Mouse (Mus musculus) liver, adult 2 months (tissue): Measurements from ENCODE around the gene Spg7. TPM values are rescaled to one million over a fixed set of nuclear protein-coding genes. Genes with fewer than 3 reads are reported as not detected.
A peak's percentile ranks its signal among the peaks of the same experiment; 100 is the strongest.

Experiments
- DNase-seq: peaks from one replicate; pipeline ENCODE4 v3.0.0-alpha.2; 2011; ENCODE audit warnings: low read depth, low spot score; ENCODE audit errors: extremely low read depth
- H3K27ac ChIP-seq: fragments of 200-500 bp; replicated peaks from 2 replicates; pipeline ENCODE4 v1.5.1; 2012; ENCODE audit warnings: low read depth, mild to moderate bottlenecking, control low read depth, inconsistent platforms, low read length; ENCODE audit not compliant: insufficient read depth
- H3K27me3 ChIP-seq: fragments of 200-500 bp; 2 replicates; pipeline ENCODE4 v1.6.1; 2012; ENCODE audit warnings: mild to moderate bottlenecking, moderate library complexity, low read length, inconsistent platforms; ENCODE audit not compliant: control insufficient read depth, insufficient read depth
- H3K36me3 ChIP-seq: fragments of 200-500 bp; 2 replicates; pipeline ENCODE4 v1.6.1; 2012; ENCODE audit warnings: low read length, inconsistent platforms; ENCODE audit not compliant: control insufficient read depth, insufficient read depth
- H3K4me1 ChIP-seq: fragments of 200-500 bp; 2 replicates; pipeline ENCODE4 v1.6.1; 2011; ENCODE audit warnings: low read length; ENCODE audit not compliant: control insufficient read depth, insufficient read depth
- H3K4me3 ChIP-seq: fragments of 200-500 bp; 2 replicates; pipeline ENCODE4 v1.5.1; 2011; ENCODE audit warnings: low read depth, mild to moderate bottlenecking, control low read depth, low read length, moderate library complexity; ENCODE audit not compliant: insufficient read depth
- H3K79me2 ChIP-seq: fragments of 200-500 bp; 2 replicates; pipeline ENCODE4 v1.6.1; 2012; ENCODE audit warnings: inconsistent platforms, mild to moderate bottlenecking, low read length, moderate library complexity; ENCODE audit not compliant: control insufficient read depth, insufficient read depth
- H3K9ac ChIP-seq: fragments of 200-500 bp; 2 replicates; pipeline ENCODE4 v1.6.1; 2012; ENCODE audit warnings: low read depth, mild to moderate bottlenecking, control low read depth, inconsistent platforms, low read length
- CTCF ChIP-seq: fragments of 200-500 bp; IDR thresholded peaks from 2 replicates; pipeline ENCODE4 v1.5.1; 2011; ENCODE audit warnings: low read depth, low read length, control low read depth
- POLR2A ChIP-seq: fragments of 200-500 bp; IDR thresholded peaks from 2 replicates; pipeline ENCODE4 v1.6.1; 2011; ENCODE audit warnings: low read length, control low read depth; ENCODE audit not compliant: insufficient read depth; ENCODE audit errors: extremely low read depth
- WGBS: fragments of 180-500 bp; shearing (Covaris S2); methylation state at CpG from one replicate; pipeline ENCODE4 v1.1.7; 2018; 5-methylcytosine and 5-hydroxymethylcytosine counted together
- polyA plus RNA-seq: library from polyadenylated mRNA; depleted of rRNA; stranded (reverse); fragments of >200 nt; gene quantifications from 2 replicates; pipeline ENCODE4 v1.2.3, GENCODE M21; 2012
- total RNA-seq: library from RNA; depleted of rRNA; stranded (reverse); fragments of >200 nt; gene quantifications from 2 replicates; pipeline ENCODE4 v1.2.3, GENCODE M21; 2014

Gene Spg7
- total and polyA plus RNA-seq, 2 experiments, result 27.4 to 62.4 TPM

- no peak overlapping the region for H3K4me3 ChIP-seq
- peak; percentile 83 for DNase-seq
- peaks cover 59% of the 10 kb centered on the region for H3K79me2 ChIP-seq
- no peaks in the 10 kb centered on the region for H3K27me3 ChIP-seq
- peaks cover 25% of the 10 kb centered on the region for H3K4me1 ChIP-seq
- no peak overlapping the region for H3K27ac ChIP-seq
- H3K36me3 ChIP-seq, result no peaks in the 10 kb centered on the region
- WGBS, result 6% methylated on average over 2 of the region's 2 CpGs
- H3K9ac ChIP-seq, result no peak overlapping the region
- no peak for TF ChIP-seq CTCF
- TF ChIP-seq POLR2A, result no peak
These were observed 24.4 kb upstream of the Spg7 start for GRCm38 (mm10) chr8:123038351-123038750.

- DNase-seq, result no peak
- TF ChIP-seq POLR2A, result no peak
- peaks cover 48% of the 10 kb centered on the region for H3K79me2 ChIP-seq
- H3K36me3 ChIP-seq, result no peaks in the 10 kb centered on the region
- H3K9ac ChIP-seq, result no peak overlapping the region
- H3K4me3 ChIP-seq, result no peak overlapping the region
- 68% methylated on average over 11 of the region's 11 CpGs for WGBS
- no peak overlapping the region for H3K27ac ChIP-seq
- no peaks in the 10 kb centered on the region for H3K27me3 ChIP-seq
- peaks cover 27% of the 10 kb centered on the region for H3K4me1 ChIP-seq
These were observed 23.2 kb upstream of the Spg7 start for GRCm38 (mm10) chr8:123039376-123040109.

DNA sequence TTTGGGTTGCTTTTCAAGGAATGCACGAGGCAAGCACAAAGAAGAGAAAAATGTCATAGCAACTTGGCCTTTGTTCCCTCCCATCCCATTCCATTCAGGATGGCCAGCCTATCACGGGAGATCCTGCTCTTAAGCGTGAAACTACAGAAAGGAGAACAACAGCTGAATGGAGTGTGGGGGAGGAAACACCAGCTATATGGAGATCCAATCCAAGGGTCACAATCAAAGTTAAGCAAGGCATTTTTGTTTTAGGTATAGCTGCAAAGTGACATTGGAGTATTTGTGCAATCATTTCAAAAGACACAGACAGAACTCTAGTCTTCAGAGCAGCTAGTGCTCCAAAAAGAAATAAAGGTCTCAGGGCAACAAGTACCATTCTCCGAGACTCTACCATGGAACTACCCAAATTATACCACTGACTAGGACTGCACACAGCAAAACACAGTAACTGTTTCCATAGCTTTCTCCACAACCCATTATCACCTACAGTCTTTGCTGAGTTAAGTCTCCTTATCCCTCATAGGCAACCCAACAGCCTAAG is 22.6 kb upstream of the Spg7 start:
- Histone ChIP-seq H3K36me3 (no peaks in the 10 kb centered on the region), H3K9ac (no peak overlapping the region), H3K4me1 (peaks cover 27% of the 10 kb centered on the region), H3K79me2 (peaks cover 48% of the 10 kb centered on the region), H3K27ac (no peak overlapping the region), H3K4me3 (no peak overlapping the region), H3K27me3 (no peaks in the 10 kb centered on the region)
- 10% methylated on average over 4 of the region's 4 CpGs for WGBS
- TF ChIP-seq POLR2A (no peak), CTCF (no peak)
- DNase-seq, result peak; percentile 61

GRCm38 (mm10) chr8:123041008-123041773 is 21.6 kb upstream of the Spg7 start:
- Histone ChIP-seq H3K36me3 (no peaks in the 10 kb centered on the region), H3K9ac (peak overlapping the region; percentile 91), H3K27ac (peak overlapping the region; percentile 96), H3K4me1 (peaks cover 25% of the 10 kb centered on the region), H3K27me3 (no peaks in the 10 kb centered on the region), H3K79me2 (peaks cover 41% of the 10 kb centered on the region), H3K4me3 (peak overlapping the region; percentile 96)
- DNase-seq, result peak; percentile 72
- 0 out of 2 replicates have a peak, but pooled peaks have one; percentile 5 for TF ChIP-seq POLR2A
- TF ChIP-seq CTCF, result peak; percentile 21; the same call in 1 of the 2 replicates
- under 1% methylated on average over 62 of the region's 71 CpGs for WGBS

GRCm38 (mm10) chr8:123041774-123042105 is 21.0 kb upstream of the Spg7 start:
- Histone ChIP-seq H3K36me3 (no peaks in the 10 kb centered on the region), H3K27ac (peak overlapping the region; percentile 96), H3K9ac (peak overlapping the region; percentile 91), H3K27me3 (no peaks in the 10 kb centered on the region), H3K4me1 (peaks cover 24% of the 10 kb centered on the region), H3K4me3 (peak overlapping the region; percentile 96), H3K79me2 (peaks cover 40% of the 10 kb centered on the region)
- TF ChIP-seq CTCF (no peak), POLR2A (no peak)
- DNase-seq, result no peak
- 2% methylated on average over 58 of the region's 60 CpGs for WGBS
